Mouse (Mus musculus) midbrain, embryonic 12.5 days (tissue): Measurements from ENCODE around the gene Ms4a13. TPM values are rescaled to one million over a fixed set of nuclear protein-coding genes. Genes with fewer than 3 reads are reported as not detected.
"Not testable (repeated sequence)": the region's sequence is repeated elsewhere in the genome, so short reads cannot be mapped to it uniquely, and the experiment has no call there.

Experiments used
- ATAC-seq: fragments of 200-750 bp; cut with Nextera tagmentation; 2 replicates; pipeline ENCODE4 v1.8.0; 2017; ENCODE audit warnings: low read depth, moderate TSS enrichment, moderate library complexity; ENCODE audit not compliant: low FRiP score
- H3K27ac ChIP-seq: fragments of 300-500 bp; sonication (generic); replicated peaks from 2 replicates; pipeline ENCODE4 v1.5.1; 2016; ENCODE audit warnings: mild to moderate bottlenecking
- H3K27me3 ChIP-seq: fragments of 300-500 bp; sonication (generic); 2 replicates; pipeline ENCODE4 v1.6.1; 2016; ENCODE audit warnings: mild to moderate bottlenecking
- H3K36me3 ChIP-seq: fragments of 300-500 bp; sonication (generic); 2 replicates; pipeline ENCODE4 v1.6.1; 2016
- H3K4me1 ChIP-seq: fragments of 300-500 bp; sonication (generic); 2 replicates; pipeline ENCODE4 v1.6.1; 2016
- H3K4me2 ChIP-seq: fragments of 300-500 bp; sonication (generic); replicated peaks from 2 replicates; pipeline ENCODE4 v1.6.1; 2016; ENCODE audit warnings: mild to moderate bottlenecking, moderate library complexity
- H3K4me3 ChIP-seq: fragments of 300-500 bp; sonication (generic); 2 replicates; pipeline ENCODE4 v1.5.1; 2016; ENCODE audit warnings: mild to moderate bottlenecking
- H3K9ac ChIP-seq: fragments of 300-500 bp; sonication (generic); replicated peaks from 2 replicates; pipeline ENCODE4 v1.6.1; 2016; ENCODE audit warnings: mild to moderate bottlenecking, moderate library complexity
- H3K9me3 ChIP-seq: fragments of 300-500 bp; sonication (generic); 2 replicates; pipeline ENCODE4 v1.6.1; 2016; ENCODE audit warnings: mild to moderate bottlenecking
- WGBS: fragments of 180-500 bp; shearing (Covaris S2); methylation state at CpG from one replicate; pipeline ENCODE4 v1.1.7; 2016; 5-methylcytosine and 5-hydroxymethylcytosine counted together
- polyA plus RNA-seq: library from polyadenylated mRNA; unstranded; fragments of >200 nt; fragmentation: Nextera tagmentation; extraction: Ambion mirVana; gene quantifications from 2 replicates; pipeline ENCODE4 v1.2.1, GENCODE M21; 2016

Gene Ms4a13
- polyA plus RNA-seq, 1 experiment from 2014 or later = not detected

DNA sequence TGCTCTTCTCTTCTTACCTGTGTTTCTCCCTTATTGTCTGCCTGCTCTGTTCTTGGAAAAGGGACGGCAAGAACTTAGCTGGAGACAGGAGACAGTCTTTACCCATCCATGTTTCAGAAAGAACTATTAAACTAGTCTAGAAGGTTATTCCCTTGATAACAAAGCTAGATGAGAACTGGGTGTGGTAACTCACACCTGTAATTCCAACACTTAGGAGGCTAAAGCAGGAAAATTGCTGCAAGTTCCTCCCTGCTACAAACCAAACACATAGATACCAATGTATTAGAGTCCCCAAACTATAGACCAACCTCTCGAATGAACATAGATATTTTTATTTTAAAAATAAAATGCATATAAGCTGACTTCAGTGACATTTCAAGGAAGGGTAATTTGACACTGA is 61.7 kb downstream of the Ms4a13 start:
- no peaks in the 10 kb centered on the region for H3K36me3 ChIP-seq
- no peaks in the 10 kb centered on the region for H3K9me3 ChIP-seq
- no peak overlapping the region for H3K4me2 ChIP-seq
- H3K27me3 ChIP-seq = no peaks in the 10 kb centered on the region
- 92% methylated on average over 2 of the region's 2 CpGs for WGBS
- no peak overlapping the region for H3K4me3 ChIP-seq
- no peak overlapping the region for H3K9ac ChIP-seq
- ATAC-seq = no peak
- H3K4me1 ChIP-seq = no peaks in the 10 kb centered on the region
- H3K27ac ChIP-seq = no peak overlapping the region

- WGBS = 85% methylated on average over 8 of the region's 8 CpGs
- not testable (repeated sequence) for H3K4me3 ChIP-seq
Observed at GRCm38 (mm10) chr19:11130776-11131175, 65.8 kb downstream of the Ms4a13 start, which contains the start of gene 1700017D01Rik. Gene 1700017D01Rik (minus strand): TSS chr19:11130876.

DNA sequence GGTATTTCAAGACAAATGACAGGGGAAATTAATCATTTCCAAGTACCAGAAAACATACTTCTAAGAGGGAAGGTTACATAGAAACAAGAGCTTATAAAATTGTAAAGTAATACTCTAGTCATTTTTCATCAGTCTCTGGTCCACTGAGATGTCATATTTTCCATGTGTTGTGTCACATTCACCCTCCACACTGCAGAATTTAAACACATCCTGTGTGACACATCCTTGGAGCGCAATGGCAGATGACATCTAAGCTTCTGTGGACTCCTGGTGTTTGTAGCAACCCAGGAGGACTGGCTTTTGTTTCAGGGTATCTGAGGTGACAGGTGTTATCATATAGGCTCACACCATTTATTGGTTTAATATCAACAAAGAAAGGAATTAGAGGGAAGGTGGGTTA is 66.8 kb downstream of the Ms4a13 start:
- no peak overlapping the region for H3K27ac ChIP-seq
- no peaks in the 10 kb centered on the region for H3K27me3 ChIP-seq
- H3K4me3 ChIP-seq = no peak overlapping the region
- peaks cover 3% of the 10 kb centered on the region for H3K9me3 ChIP-seq
- WGBS = 91% methylated on average over 1 of the region's 1 CpGs
- H3K9ac ChIP-seq = no peak overlapping the region
- no peaks in the 10 kb centered on the region for H3K36me3 ChIP-seq
- no peak overlapping the region for H3K4me2 ChIP-seq
- H3K4me1 ChIP-seq = no peaks in the 10 kb centered on the region
- ATAC-seq = no peak

More at GRCm38 (mm10) chr19:11130776-11131175, 65.8 kb downstream of the Ms4a13 start, which contains the start of gene 1700017D01Rik:
- H3K27me3 ChIP-seq, H3K9ac ChIP-seq, H3K4me2 ChIP-seq, H3K27ac ChIP-seq, ATAC-seq, H3K36me3 ChIP-seq, H3K4me1 ChIP-seq, H3K9me3 ChIP-seq: not testable (repeated sequence)

DNA sequence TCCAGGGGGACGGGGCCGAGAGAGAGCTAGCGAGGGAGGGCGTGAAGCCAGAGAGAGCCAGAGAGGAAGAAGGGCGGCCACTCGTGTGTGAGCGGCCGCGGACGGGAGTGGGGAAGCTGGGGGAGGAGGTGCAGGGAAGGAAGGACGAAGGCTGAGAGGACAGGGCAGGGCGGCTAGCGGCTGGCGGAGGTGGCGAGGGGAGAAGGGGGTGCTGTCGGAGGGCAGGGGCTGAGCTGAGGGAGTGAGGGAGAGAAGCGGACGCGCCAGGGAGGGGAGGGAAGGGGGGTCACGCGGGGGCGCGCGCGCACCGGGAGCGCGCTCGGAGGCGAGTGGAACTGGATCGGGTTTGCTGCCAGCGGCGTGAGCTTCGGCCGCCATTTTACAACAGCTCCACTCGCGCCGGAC is 75.5 kb downstream of the Ms4a13 start:
- H3K9me3 ChIP-seq, H3K36me3 ChIP-seq, H3K27me3 ChIP-seq, H3K9ac ChIP-seq, H3K27ac ChIP-seq, H3K4me1 ChIP-seq: not testable (repeated sequence)
- 3% methylated on average over 14 of the region's 38 CpGs for WGBS
- Histone ChIP-seq H3K4me2 (peak overlapping the region; percentile 41), H3K4me3 (peak overlapping the region; percentile 40)
- peak; percentile 98 for ATAC-seq

Other genes with a start within 250 kb of the Ms4a13 start
- gene Ccdc86, start 247.5 kb downstream of the Ms4a13 start, polyA plus RNA-seq = 21.6 and 23.7 TPM in 2 replicates
- not detected in 2 replicates for gene Ms4a10, start 222.1 kb downstream of the Ms4a13 start, polyA plus RNA-seq
- gene Ms4a15, start 203.5 kb downstream of the Ms4a13 start, polyA plus RNA-seq = not detected in 2 replicates
- gene Ms4a18, start 178.7 kb downstream of the Ms4a13 start, polyA plus RNA-seq = not detected in 2 replicates
- gene Ms4a8a, start 115.6 kb downstream of the Ms4a13 start, polyA plus RNA-seq = not detected in 2 replicates
- gene 1700017D01Rik, start 65.9 kb downstream of the Ms4a13 start, polyA plus RNA-seq = not detected in 2 replicates
- gene 1700025F22Rik, start 31.4 kb downstream of the Ms4a13 start, polyA plus RNA-seq = not detected in 2 replicates
- not detected in 2 replicates for gene Ms4a12, start 35.7 kb upstream of the Ms4a13 start, polyA plus RNA-seq
- gene Ms4a1, start 69.5 kb upstream of the Ms4a13 start, polyA plus RNA-seq = not detected in 2 replicates
- not detected in 2 replicates for gene Ms4a5, start 87.1 kb upstream of the Ms4a13 start, polyA plus RNA-seq
- gene Ms4a14, start 117.7 kb upstream of the Ms4a13 start, polyA plus RNA-seq = 0.04 TPM in 1 of 2 replicates, not detected in the other
- 2.3 and 2.7 TPM in 2 replicates for gene Ms4a7, start 139.4 kb upstream of the Ms4a13 start, polyA plus RNA-seq
- 1.9 and 3.1 TPM in 2 replicates for gene Ms4a4a, start 178.8 kb upstream of the Ms4a13 start, polyA plus RNA-seq
- gene Ms4a4c, start 208.0 kb upstream of the Ms4a13 start, polyA plus RNA-seq = 0.13 and 0.17 TPM in 2 replicates
- not detected in 2 replicates for gene Ms4a4b, start 246.8 kb upstream of the Ms4a13 start, polyA plus RNA-seq